Mouse (Mus musculus): ENCODE measurements around the gene Ier2.

DNA sequence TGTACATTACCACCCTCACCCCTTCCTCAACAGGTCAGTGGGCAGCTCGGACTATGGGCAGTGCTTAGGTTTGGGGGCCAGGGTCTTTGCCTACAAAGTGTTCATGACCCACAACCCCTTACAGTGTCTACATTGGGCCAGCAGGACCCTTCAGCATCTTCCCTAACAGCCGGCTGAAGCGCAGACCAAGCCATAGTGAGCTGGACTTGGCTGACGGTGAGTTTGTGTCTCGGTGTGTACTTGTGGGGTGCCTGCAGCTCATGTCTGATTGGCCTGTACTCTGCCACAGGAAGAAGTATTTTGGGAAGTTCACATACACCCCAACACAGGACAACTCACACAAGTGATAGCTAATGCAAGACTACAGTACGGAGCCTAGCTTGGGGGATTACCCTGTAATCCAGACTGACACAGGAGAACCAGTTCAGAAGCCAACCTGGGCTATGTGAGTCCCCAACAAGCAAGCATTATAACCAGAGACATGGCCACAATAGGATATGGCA is 40.4 kb upstream of the Ier2 start:
- no peak for TF ChIP-seq FLI1 (IDR thresholded peaks at IDR 0.05; ENCODE audit: low read length)
- no peak for TF ChIP-seq GATA1 (IDR thresholded peaks at IDR 0.05; ENCODE audit: borderline replicate concordance, low read length)
